Mouse (Mus musculus): ENCODE results near the gene Tmco4. TPM values are rescaled to one million over a fixed set of nuclear protein-coding genes. Genes with fewer than 3 reads are reported as not detected.

The Tmco4 gene
- polyA plus RNA-seq, 1 experiment from 2014 or later = 1.4 TPM

- 5% methylated on average over 7 of the region's 7 CpGs for WGBS
- no peaks in the 10 kb centered on the region for H3K27me3 ChIP-seq (ENCODE audit: control insufficient read depth, insufficient read depth, low read length)
- H3K27ac ChIP-seq (replicated peaks; ENCODE audit: low read depth, low read length) = no peak overlapping the region
- H3K9me3 ChIP-seq (ENCODE audit: control insufficient read depth, low read length) = no peaks in the 10 kb centered on the region
- no peak overlapping the region for H3K9ac ChIP-seq (ENCODE audit: low read length)
- H3K36me3 ChIP-seq (ENCODE audit: control insufficient read depth, insufficient read depth, low read length) = no peaks in the 10 kb centered on the region
- no peak overlapping the region for H3K4me2 ChIP-seq (ENCODE audit: low read depth, severe bottlenecking)
- peak; percentile 90 for DNase-seq (ENCODE audit: low spot score)
- no peaks in the 10 kb centered on the region for H3K4me1 ChIP-seq (ENCODE audit: control insufficient read depth, insufficient read depth, low read length)
- H3K4me3 ChIP-seq (ENCODE audit: low read depth, low read length) = no peak overlapping the region
- no peak for ATAC-seq (ENCODE audit: insufficient number of reproducible peaks, low FRiP score, low TSS enrichment, low read depth)
Observed at GRCm38 (mm10) chr4:139059569-139059968, 86.9 kb downstream of the Tmco4 start.

- no peak for ATAC-seq (ENCODE audit: insufficient number of reproducible peaks, low FRiP score, low TSS enrichment, low read depth)
- no peak for DNase-seq (ENCODE audit: low spot score)
- Histone ChIP-seq H3K36me3 (ENCODE audit: control insufficient read depth, insufficient read depth, low read length) (no peaks in the 10 kb centered on the region), H3K9ac (ENCODE audit: low read length) (no peak overlapping the region), H3K4me3 (ENCODE audit: low read depth, low read length) (no peak overlapping the region), H3K4me1 (ENCODE audit: control insufficient read depth, insufficient read depth, low read length) (no peaks in the 10 kb centered on the region), H3K4me2 (ENCODE audit: low read depth, severe bottlenecking) (no peak overlapping the region), H3K9me3 (ENCODE audit: control insufficient read depth, low read length) (no peaks in the 10 kb centered on the region), H3K27ac (replicated peaks; ENCODE audit: low read depth, low read length) (no peak overlapping the region), H3K27me3 (ENCODE audit: control insufficient read depth, insufficient read depth, low read length) (no peaks in the 10 kb centered on the region)
- 91% methylated on average over 5 of the region's 5 CpGs for WGBS
Observed at GRCm38 (mm10) chr4:139064831-139065230, 92.1 kb downstream of the Tmco4 start.

- Histone ChIP-seq H3K27ac (replicated peaks; ENCODE audit: low read depth, low read length) (no peak overlapping the region), H3K9ac (ENCODE audit: low read length) (no peak overlapping the region), H3K4me2 (ENCODE audit: low read depth, severe bottlenecking) (no peak overlapping the region), H3K4me1 (ENCODE audit: control insufficient read depth, insufficient read depth, low read length) (no peaks in the 10 kb centered on the region), H3K9me3 (ENCODE audit: control insufficient read depth, low read length) (no peaks in the 10 kb centered on the region), H3K4me3 (ENCODE audit: low read depth, low read length) (no peak overlapping the region), H3K27me3 (ENCODE audit: control insufficient read depth, insufficient read depth, low read length) (peaks cover 10% of the 10 kb centered on the region), H3K36me3 (ENCODE audit: control insufficient read depth, insufficient read depth, low read length) (no peaks in the 10 kb centered on the region)
- 42% methylated on average over 4 of the region's 4 CpGs for WGBS
- no peak for DNase-seq (ENCODE audit: low spot score)
- ATAC-seq (ENCODE audit: insufficient number of reproducible peaks, low FRiP score, low TSS enrichment, low read depth) = no peak
Observed at GRCm38 (mm10) chr4:139068287-139068686, 95.6 kb downstream of the Tmco4 start.

GRCm38 (mm10) chr4:139074060-139074459 is 101.4 kb downstream of the Tmco4 start:
- no peaks in the 10 kb centered on the region for H3K36me3 ChIP-seq (ENCODE audit: control insufficient read depth, insufficient read depth, low read length)
- no peak overlapping the region for H3K9ac ChIP-seq (ENCODE audit: low read length)
- H3K9me3 ChIP-seq (ENCODE audit: control insufficient read depth, low read length) = no peaks in the 10 kb centered on the region
- no peak overlapping the region for H3K4me2 ChIP-seq (ENCODE audit: low read depth, severe bottlenecking)
- no peak for DNase-seq (ENCODE audit: low spot score)
- peaks cover 51% of the 10 kb centered on the region for H3K27me3 ChIP-seq (ENCODE audit: control insufficient read depth, insufficient read depth, low read length)
- 18% methylated on average over 29 of the region's 29 CpGs for WGBS
- no peak overlapping the region for H3K4me3 ChIP-seq (ENCODE audit: low read depth, low read length)
- H3K4me1 ChIP-seq (ENCODE audit: control insufficient read depth, insufficient read depth, low read length) = peaks cover 12% of the 10 kb centered on the region; the same call in 1 of the 2 replicates
- no peak for ATAC-seq (ENCODE audit: insufficient number of reproducible peaks, low FRiP score, low TSS enrichment, low read depth)
- H3K27ac ChIP-seq (replicated peaks; ENCODE audit: low read depth, low read length) = no peak overlapping the region

- Histone ChIP-seq H3K36me3 (ENCODE audit: control insufficient read depth, insufficient read depth, low read length) (no peaks in the 10 kb centered on the region), H3K9me3 (ENCODE audit: control insufficient read depth, low read length) (no peaks in the 10 kb centered on the region), H3K9ac (ENCODE audit: low read length) (peak within 1 kb of the TSS; percentile 47; the same call in 1 of the 2 replicates), H3K27me3 (ENCODE audit: control insufficient read depth, insufficient read depth, low read length) (peaks cover 51% of the 10 kb centered on the region), H3K4me2 (ENCODE audit: low read depth, severe bottlenecking) (peak within 1 kb of the TSS; percentile 95), H3K4me3 (ENCODE audit: low read depth, low read length) (peak within 1 kb of the TSS; percentile 48), H3K4me1 (ENCODE audit: control insufficient read depth, insufficient read depth, low read length) (peaks cover 12% of the 10 kb centered on the region; the same call in 1 of the 2 replicates), H3K27ac (replicated peaks; ENCODE audit: low read depth, low read length) (no peak within 1 kb of the TSS)
- DNase-seq (ENCODE audit: low spot score) = peak; percentile 51
- WGBS = under 1% methylated on average over 72 of the region's 77 CpGs
- no peak for ATAC-seq (ENCODE audit: insufficient number of reproducible peaks, low FRiP score, low TSS enrichment, low read depth)
Observed at GRCm38 (mm10) chr4:139075041-139075711, 102.5 kb downstream of the Tmco4 start, which contains the start of gene Htr6. Gene Htr6 (minus strand): TSS chr4:139075570.

- peaks cover 48% of the 10 kb centered on the region for H3K27me3 ChIP-seq (ENCODE audit: control insufficient read depth, insufficient read depth, low read length)
Observed at GRCm38 (mm10) chr4:139075915-139076314, 103.2 kb downstream of the Tmco4 start.

GRCm38 (mm10) chr4:139078313-139078712 is 105.6 kb downstream of the Tmco4 start:
- no peak for ATAC-seq (ENCODE audit: insufficient number of reproducible peaks, low FRiP score, low TSS enrichment, low read depth)
- Histone ChIP-seq H3K36me3 (ENCODE audit: control insufficient read depth, insufficient read depth, low read length) (no peaks in the 10 kb centered on the region; the same call in 1 of the 2 replicates), H3K4me2 (ENCODE audit: low read depth, severe bottlenecking) (no peak overlapping the region), H3K27me3 (ENCODE audit: control insufficient read depth, insufficient read depth, low read length) (peaks cover 40% of the 10 kb centered on the region), H3K9me3 (ENCODE audit: control insufficient read depth, low read length) (no peaks in the 10 kb centered on the region), H3K27ac (replicated peaks; ENCODE audit: low read depth, low read length) (no peak overlapping the region), H3K9ac (ENCODE audit: low read length) (no peak overlapping the region), H3K4me3 (ENCODE audit: low read depth, low read length) (no peak overlapping the region), H3K4me1 (ENCODE audit: control insufficient read depth, insufficient read depth, low read length) (peaks cover 15% of the 10 kb centered on the region)
- 34% methylated on average over 2 of the region's 2 CpGs for WGBS
- DNase-seq (ENCODE audit: low spot score) = no peak

More at GRCm38 (mm10) chr4:139075915-139076314, 103.2 kb downstream of the Tmco4 start:
- H3K4me1 ChIP-seq (ENCODE audit: control insufficient read depth, insufficient read depth, low read length) = peaks cover 12% of the 10 kb centered on the region; the same call in 1 of the 2 replicates
- no peak for ATAC-seq (ENCODE audit: insufficient number of reproducible peaks, low FRiP score, low TSS enrichment, low read depth)
- no peak for DNase-seq (ENCODE audit: low spot score)
- no peaks in the 10 kb centered on the region for H3K9me3 ChIP-seq (ENCODE audit: control insufficient read depth, low read length)
- no peak overlapping the region for H3K27ac ChIP-seq (replicated peaks; ENCODE audit: low read depth, low read length)
- WGBS = 15% methylated on average over 5 of the region's 5 CpGs
- no peak overlapping the region; the same call in 1 of the 2 replicates for H3K4me3 ChIP-seq (ENCODE audit: low read depth, low read length)
- H3K4me2 ChIP-seq (ENCODE audit: low read depth, severe bottlenecking) = peak overlapping the region; percentile 95
- H3K36me3 ChIP-seq (ENCODE audit: control insufficient read depth, insufficient read depth, low read length) = no peaks in the 10 kb centered on the region
- no peak overlapping the region for H3K9ac ChIP-seq (ENCODE audit: low read length)

GRCm38 (mm10) chr4:139078726-139079125 is 106.0 kb downstream of the Tmco4 start:
- H3K4me1 ChIP-seq (ENCODE audit: control insufficient read depth, insufficient read depth, low read length) = peaks cover 17% of the 10 kb centered on the region
- no peaks in the 10 kb centered on the region; the same call in 1 of the 2 replicates for H3K36me3 ChIP-seq (ENCODE audit: control insufficient read depth, insufficient read depth, low read length)
- no peak overlapping the region for H3K9ac ChIP-seq (ENCODE audit: low read length)
- WGBS = 15% methylated on average over 4 of the region's 4 CpGs
- H3K4me3 ChIP-seq (ENCODE audit: low read depth, low read length) = no peak overlapping the region
- peaks cover 36% of the 10 kb centered on the region for H3K27me3 ChIP-seq (ENCODE audit: control insufficient read depth, insufficient read depth, low read length)
- no peak overlapping the region for H3K27ac ChIP-seq (replicated peaks; ENCODE audit: low read depth, low read length)
- no peaks in the 10 kb centered on the region for H3K9me3 ChIP-seq (ENCODE audit: control insufficient read depth, low read length)
- no peak overlapping the region for H3K4me2 ChIP-seq (ENCODE audit: low read depth, severe bottlenecking)
- DNase-seq (ENCODE audit: low spot score) (peak; percentile 39), ATAC-seq (ENCODE audit: insufficient number of reproducible peaks, low FRiP score, low TSS enrichment, low read depth) (no peak)

All from limb, embryonic 11.5 days (tissue).